Mouse (Mus musculus) liver (tissue): ENCODE results near the gene Nlrp4b.
"Not testable (repeated sequence)": the region's sequence is repeated elsewhere in the genome, so short reads cannot be mapped to it uniquely, and the experiment has no call there.

Source experiments
- DNase-seq: peaks from one replicate; pipeline ENCODE4 v3.0.0-alpha.2; 2020; ENCODE audit warnings: mixed read lengths

The Nlrp4b gene

DNA sequence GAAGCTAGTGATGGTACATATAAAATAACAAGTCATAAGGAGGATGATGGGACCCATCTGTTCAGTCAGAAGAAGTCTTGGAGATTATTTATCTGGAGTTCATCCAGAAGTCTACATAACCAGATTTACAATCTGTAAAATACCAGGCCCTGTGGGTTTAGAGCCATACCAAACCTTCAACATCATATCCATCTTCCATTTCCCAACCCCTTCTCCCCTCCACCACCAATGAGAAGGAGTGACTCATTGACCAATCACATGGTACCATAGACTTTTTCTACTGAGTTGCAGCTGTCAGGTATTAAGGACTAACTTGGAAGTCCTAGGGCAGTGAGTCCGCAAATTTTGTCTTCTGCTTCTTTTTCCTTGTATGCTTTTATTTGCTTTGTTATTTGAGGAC is at the start of gene Nlrp4b:
TSS of gene Nlrp4b (plus strand) at position 301 of the 400 bp plus-strand sequence.
- DNase-seq, result no peak

DNA sequence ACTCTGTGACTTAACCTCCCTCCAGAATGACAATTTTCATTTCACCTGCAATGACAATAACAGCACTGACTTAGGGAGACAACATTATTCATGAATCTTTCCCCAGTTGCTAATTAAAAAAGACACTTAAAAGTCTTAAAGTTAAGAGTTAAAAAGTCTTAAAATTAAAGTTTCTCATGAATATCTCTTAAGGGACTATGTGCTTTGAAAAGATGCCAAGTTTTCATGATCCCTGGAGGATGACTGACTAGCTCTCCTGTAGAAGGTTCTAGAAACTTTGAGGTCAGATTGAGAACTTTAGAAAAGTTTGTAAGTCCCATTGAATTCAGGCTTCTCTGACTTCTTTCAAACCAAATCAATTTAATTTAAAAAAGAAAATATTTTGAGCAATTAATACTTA is 66.7 kb downstream of the Nlrp4b start, which contains the start of gene Vmn1r71:
TSS of gene Vmn1r71 (minus strand) at position 101 of the 400 bp plus-strand sequence.
- DNase-seq, result no peak

DNA sequence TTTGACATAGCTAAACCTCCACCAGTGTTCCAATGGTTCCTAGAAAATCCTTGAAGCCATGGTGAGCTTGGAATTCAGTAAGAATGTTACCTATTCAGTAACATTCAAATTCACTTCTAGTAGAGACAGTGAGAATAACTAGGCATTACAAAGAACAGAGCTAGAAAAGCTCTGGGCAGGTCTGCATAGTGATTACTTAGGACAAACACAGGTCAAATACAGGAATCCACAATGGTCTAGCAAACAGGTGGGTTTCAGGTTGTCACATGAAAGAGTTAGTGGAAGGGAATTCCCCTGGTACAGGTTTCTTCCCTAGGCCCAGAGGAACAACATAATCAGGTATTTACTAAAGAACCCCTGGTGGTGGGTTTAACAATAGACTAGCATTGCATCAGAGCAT is 70.0 kb downstream of the Nlrp4b start:
- DNase-seq, result not testable (repeated sequence)
